Mouse (Mus musculus) heart, postnatal 0 days (tissue): ENCODE data around the gene Vgll2.

ENCODE experiments used
- CTCF ChIP-seq: IDR thresholded peaks from 2 replicates; pipeline ENCODE4 v1.5.1; 2016; ENCODE audit warnings: antibody characterized with exemption, control low read depth, low read depth
- EP300 ChIP-seq: IDR thresholded peaks from 2 replicates; pipeline ENCODE4 v1.6.1; 2016; ENCODE audit warnings: antibody characterized with exemption, low read depth

GRCm38 (mm10) chr10:52048287-52048686, 26.0 kb downstream of the Vgll2 start:
- TF ChIP-seq CTCF (no peak), EP300 (no peak)
